Mouse (Mus musculus) CH12.LX (cell line): Measurements from ENCODE around the gene Hbp1.

Experiments
- CTCF ChIP-seq, 2 experiments: IDR thresholded peaks in 1 of 2; conservative IDR thresholded peaks in 1 of 2; 2 replicates each; pipeline ENCODE4 v1.5.1; 2011 to 2012; ENCODE audit warnings: low read depth in 2 of 2, low read length in 2 of 2, improper control_type of control experiment in 1 of 2, inconsistent platforms in 1 of 2, mild to moderate bottlenecking in 1 of 2, moderate library complexity in 1 of 2
- E2F4 ChIP-seq: IDR thresholded peaks from 2 replicates; pipeline ENCODE4 v1.6.1; 2011; ENCODE audit warnings: low read depth, low read length, improper control_type of control experiment; ENCODE audit not compliant: insufficient replicate concordance
- ELF1 ChIP-seq: IDR thresholded peaks from 2 replicates; pipeline ENCODE4 v1.6.1; 2014; ENCODE audit warnings: low read depth, mild to moderate bottlenecking, inconsistent platforms, low read length, improper control_type of control experiment
- EP300 ChIP-seq: IDR thresholded peaks from 2 replicates; pipeline ENCODE4 v1.6.1; 2011; ENCODE audit warnings: low read length, improper control_type of control experiment
- KAT2A ChIP-seq: IDR thresholded peaks from 2 replicates; pipeline ENCODE4 v1.6.1; 2012; ENCODE audit warnings: low read length, improper control_type of control experiment, inconsistent platforms; ENCODE audit not compliant: insufficient replicate concordance
- POLR2A ChIP-seq: IDR thresholded peaks from 2 replicates; pipeline ENCODE4 v1.6.1; 2011; ENCODE audit warnings: low read depth, mild to moderate bottlenecking, improper control_type of control experiment, low read length
- USF2 ChIP-seq: conservative IDR thresholded peaks from 2 replicates; pipeline ENCODE4 v1.6.1; 2011; ENCODE audit warnings: low read depth, low read length, improper control_type of control experiment

DNA sequence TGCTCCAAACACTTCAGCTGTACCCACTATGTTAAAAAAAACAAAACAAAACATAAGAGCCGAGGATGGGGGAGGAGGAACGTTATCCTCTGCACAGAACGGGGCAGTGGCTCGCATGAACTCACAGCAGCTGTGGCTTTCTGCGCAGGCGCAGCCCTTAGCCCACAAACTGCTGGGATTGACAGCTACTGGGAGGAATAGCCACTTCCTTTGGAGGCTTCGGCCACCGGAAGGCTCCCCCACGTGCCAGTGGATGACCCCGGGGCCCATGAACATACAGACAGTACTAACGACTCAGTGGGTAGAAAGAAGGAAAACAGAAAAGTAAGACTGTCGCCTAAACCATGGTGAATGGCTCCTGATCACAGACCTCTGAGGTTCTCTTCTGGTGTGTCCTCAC, 34.3 kb upstream of the Hbp1 start:
- TF ChIP-seq CTCF (conservative IDR thresholded peaks at IDR 0.05 in 1 of 2, IDR thresholded peaks at IDR 0.05 in 1 of 2; ENCODE audit: low read depth in 2 of 2, low read length in 2 of 2), result no peak
- no peak for TF ChIP-seq ELF1
- no peak for TF ChIP-seq KAT2A
- no peak for TF ChIP-seq POLR2A
- no peak for TF ChIP-seq USF2
- TF ChIP-seq E2F4, result no peak
- TF ChIP-seq EP300, result no peak
